Mouse (Mus musculus): Measurements from ENCODE around the gene Serpina3a.

DNA sequence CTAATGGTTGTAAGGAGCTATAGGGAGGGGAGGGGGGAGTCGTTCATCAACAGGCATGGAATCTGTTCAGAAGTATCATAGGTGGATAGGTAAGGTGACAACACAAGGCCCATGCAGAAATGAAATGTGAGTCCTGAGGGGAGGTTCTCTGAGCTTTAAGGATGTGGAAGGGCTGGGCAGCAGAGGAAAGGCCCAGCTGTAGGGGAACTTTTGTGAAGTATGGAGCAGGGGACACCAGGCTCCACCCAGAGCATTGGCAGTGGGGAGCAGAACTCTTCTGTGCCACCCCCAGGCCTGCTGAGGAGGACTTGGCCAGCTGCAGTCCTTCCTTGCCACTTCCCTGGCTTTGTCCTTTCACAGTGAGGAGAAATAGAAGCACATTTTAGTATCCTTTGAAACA lies 29.0 kb downstream of the Serpina3a start:
- no peak for TF ChIP-seq POU5F1 (IDR thresholded peaks at IDR 0.05; ENCODE audit: borderline replicate concordance, low read length)
- TF ChIP-seq CTCF (conservative IDR thresholded peaks at IDR 0.05; ENCODE audit: low read length), result no peak
- TF ChIP-seq NANOG (IDR thresholded peaks at IDR 0.05; ENCODE audit: borderline replicate concordance, low read length), result no peak
